Mouse (Mus musculus) limb, embryonic 12.5 days (tissue): ENCODE measurements around the gene Gnptg. TPM values are rescaled to one million over a fixed set of nuclear protein-coding genes. Genes with fewer than 3 reads are reported as not detected.
A peak's percentile ranks its signal among the peaks of the same experiment; 100 is the strongest.

Experiments
- ATAC-seq: fragments of 200-750 bp; cut with Nextera tagmentation; 2 replicates; pipeline ENCODE4 v1.8.0; 2017; ENCODE audit warnings: low read depth, moderate TSS enrichment; ENCODE audit not compliant: insufficient number of reproducible peaks, insufficient read depth, low FRiP score, low TSS enrichment
- H3K27ac ChIP-seq: fragments of 300-500 bp; sonication (generic); 2 replicates; pipeline ENCODE4 v1.5.1; 2016; ENCODE audit warnings: mild to moderate bottlenecking, moderate library complexity
- H3K27me3 ChIP-seq: fragments of 300-500 bp; sonication (generic); 2 replicates; pipeline ENCODE4 v1.6.1; 2016; ENCODE audit warnings: mild to moderate bottlenecking, moderate library complexity
- H3K36me3 ChIP-seq: fragments of 300-500 bp; sonication (generic); 2 replicates; pipeline ENCODE4 v1.6.1; 2016; ENCODE audit warnings: mild to moderate bottlenecking, moderate library complexity
- H3K4me1 ChIP-seq: fragments of 300-500 bp; sonication (generic); replicated peaks from 2 replicates; pipeline ENCODE4 v1.6.1; 2016
- H3K4me2 ChIP-seq: fragments of 300-500 bp; sonication (generic); 2 replicates; pipeline ENCODE4 v1.6.1; 2016; ENCODE audit warnings: mild to moderate bottlenecking, moderate library complexity
- H3K4me3 ChIP-seq: fragments of 300-500 bp; sonication (generic); replicated peaks from 2 replicates; pipeline ENCODE4 v1.5.1; 2016; ENCODE audit warnings: mild to moderate bottlenecking
- H3K9ac ChIP-seq: fragments of 300-500 bp; sonication (generic); replicated peaks from 2 replicates; pipeline ENCODE4 v1.6.1; 2016; ENCODE audit warnings: mild to moderate bottlenecking, moderate library complexity
- H3K9me3 ChIP-seq: fragments of 300-500 bp; sonication (generic); 2 replicates; pipeline ENCODE4 v1.6.1; 2016; ENCODE audit warnings: mild to moderate bottlenecking, moderate library complexity
- WGBS: fragments of 180-500 bp; shearing (Covaris S2); methylation state at CpG from one replicate; pipeline ENCODE4 v1.1.7; 2016; 5-methylcytosine and 5-hydroxymethylcytosine counted together
- polyA plus RNA-seq: library from polyadenylated mRNA; unstranded; fragments of >200 nt; fragmentation: Nextera tagmentation; extraction: Ambion mirVana; gene quantifications from 2 replicates; pipeline ENCODE4 v1.2.1, GENCODE M21; 2016

Gnptg gene
- 30.4 and 34.0 TPM in 2 replicates for polyA plus RNA-seq

GRCm38 (mm10) chr17:25239695-25240636 is at the start of gene Gnptg, which contains the start of gene Tsr3:
Gnptg (minus strand) TSS chr17:25240124.
Tsr3 (plus strand) TSS chr17:25240170.
- no peaks in the 10 kb centered on the region for H3K27me3 ChIP-seq
- ATAC-seq = peak; percentile 68
- H3K9me3 ChIP-seq = no peaks in the 10 kb centered on the region
- peak within 1 kb of the TSS; percentile 91 for H3K4me2 ChIP-seq
- H3K9ac ChIP-seq = peak within 1 kb of the TSS; percentile 97
- H3K27ac ChIP-seq = peak within 1 kb of the TSS; percentile 92
- peaks cover 57% of the 10 kb centered on the region for H3K36me3 ChIP-seq
- H3K4me3 ChIP-seq = peak within 1 kb of the TSS; percentile 100
- H3K4me1 ChIP-seq = peaks cover 18% of the 10 kb centered on the region
- under 1% methylated on average over 80 of the region's 80 CpGs for WGBS

- 10% methylated on average over 4 of the region's 4 CpGs for WGBS
Measured at GRCm38 (mm10) chr17:25288842-25289241, 48.9 kb upstream of the Gnptg start.

GRCm38 (mm10) chr17:25285033-25285432 is 45.1 kb upstream of the Gnptg start:
- Histone ChIP-seq H3K9ac (no peak overlapping the region), H3K27me3 (0 out of 2 replicates have a peak, but pooled peaks cover 3% of the 10 kb centered on the region), H3K4me2 (no peak overlapping the region), H3K27ac (no peak overlapping the region), H3K4me3 (no peak overlapping the region), H3K36me3 (no peaks in the 10 kb centered on the region), H3K4me1 (no peaks in the 10 kb centered on the region), H3K9me3 (0 out of 2 replicates have a peak, but pooled peaks cover 4% of the 10 kb centered on the region)
- WGBS = 24% methylated on average over 3 of the region's 3 CpGs
- ATAC-seq = no peak

More at GRCm38 (mm10) chr17:25288842-25289241, 48.9 kb upstream of the Gnptg start:
- Histone ChIP-seq H3K27me3 (0 out of 2 replicates have a peak, but pooled peaks cover 3% of the 10 kb centered on the region), H3K9me3 (0 out of 2 replicates have a peak, but pooled peaks cover under 1% of the 10 kb centered on the region), H3K4me2 (no peak overlapping the region), H3K36me3 (no peaks in the 10 kb centered on the region), H3K9ac (no peak overlapping the region), H3K4me1 (no peaks in the 10 kb centered on the region), H3K27ac (no peak overlapping the region), H3K4me3 (no peak overlapping the region)
- no peak for ATAC-seq

GRCm38 (mm10) chr17:25282133-25282532 is 42.2 kb upstream of the Gnptg start:
- H3K36me3 ChIP-seq = no peaks in the 10 kb centered on the region
- no peak overlapping the region for H3K9ac ChIP-seq
- H3K4me2 ChIP-seq = no peak overlapping the region
- ATAC-seq = no peak
- no peaks in the 10 kb centered on the region for H3K4me1 ChIP-seq
- H3K9me3 ChIP-seq = 0 out of 2 replicates have a peak, but pooled peaks cover 4% of the 10 kb centered on the region
- no peak overlapping the region for H3K27ac ChIP-seq
- 43% methylated on average over 11 of the region's 11 CpGs for WGBS
- H3K27me3 ChIP-seq = no peaks in the 10 kb centered on the region
- no peak overlapping the region for H3K4me3 ChIP-seq

GRCm38 (mm10) chr17:25275833-25276232 is 35.9 kb upstream of the Gnptg start:
- WGBS = 95% methylated on average over 3 of the region's 3 CpGs
- H3K4me1 ChIP-seq = peaks cover 21% of the 10 kb centered on the region
- no peak for ATAC-seq
- H3K36me3 ChIP-seq = peaks cover 2% of the 10 kb centered on the region; the same call in 1 of the 2 replicates
- H3K9me3 ChIP-seq = no peaks in the 10 kb centered on the region
- H3K4me2 ChIP-seq = no peak overlapping the region
- no peaks in the 10 kb centered on the region for H3K27me3 ChIP-seq
- H3K4me3 ChIP-seq = no peak overlapping the region
- no peak overlapping the region for H3K9ac ChIP-seq
- no peak overlapping the region for H3K27ac ChIP-seq

GRCm38 (mm10) chr17:25274571-25275346 is 34.8 kb upstream of the Gnptg start, which contains the start of gene Ube2i:
Ube2i (minus strand) TSS chr17:25274622.
- Histone ChIP-seq H3K4me1 (peaks cover 28% of the 10 kb centered on the region), H3K9me3 (no peaks in the 10 kb centered on the region), H3K4me2 (peak within 1 kb of the TSS; percentile 97), H3K4me3 (peak within 1 kb of the TSS; percentile 97), H3K27ac (peak within 1 kb of the TSS; percentile 99), H3K9ac (peak within 1 kb of the TSS; percentile 98), H3K27me3 (no peaks in the 10 kb centered on the region), H3K36me3 (peaks cover 12% of the 10 kb centered on the region)
- no peak for ATAC-seq
- 81% methylated on average over 9 of the region's 9 CpGs for WGBS

- Histone ChIP-seq H3K4me3 (peak overlapping the region; percentile 97), H3K4me2 (peak overlapping the region; percentile 97), H3K27ac (peak overlapping the region; percentile 99), H3K9ac (peak overlapping the region; percentile 98), H3K27me3 (no peaks in the 10 kb centered on the region), H3K4me1 (peaks cover 28% of the 10 kb centered on the region), H3K9me3 (no peaks in the 10 kb centered on the region), H3K36me3 (peaks cover 21% of the 10 kb centered on the region)
- ATAC-seq = peak; percentile 84
- WGBS = under 1% methylated on average over 45 of the region's 45 CpGs
Measured at GRCm38 (mm10) chr17:25273706-25274501, 34.0 kb upstream of the Gnptg start.

- H3K9me3 ChIP-seq = no peaks in the 10 kb centered on the region
- H3K27ac ChIP-seq = peak overlapping the region; percentile 99
- peak overlapping the region; percentile 97 for H3K4me3 ChIP-seq
- peaks cover 28% of the 10 kb centered on the region for H3K4me1 ChIP-seq
- ATAC-seq = peak; percentile 91
- peak overlapping the region; percentile 97 for H3K4me2 ChIP-seq
- no peaks in the 10 kb centered on the region for H3K27me3 ChIP-seq
- under 1% methylated on average over 91 of the region's 92 CpGs for WGBS
- peaks cover 29% of the 10 kb centered on the region for H3K36me3 ChIP-seq
- H3K9ac ChIP-seq = peak overlapping the region; percentile 98
Measured at GRCm38 (mm10) chr17:25272951-25273705, 33.2 kb upstream of the Gnptg start.

- Histone ChIP-seq H3K9me3 (no peaks in the 10 kb centered on the region), H3K9ac (peak overlapping the region; percentile 98), H3K27ac (peak overlapping the region; percentile 99), H3K4me3 (peak overlapping the region; percentile 97), H3K27me3 (no peaks in the 10 kb centered on the region), H3K4me1 (peaks cover 28% of the 10 kb centered on the region), H3K36me3 (peaks cover 37% of the 10 kb centered on the region), H3K4me2 (peak overlapping the region; percentile 97)
- under 1% methylated on average over 10 of the region's 10 CpGs for WGBS
- no peak for ATAC-seq
Measured at GRCm38 (mm10) chr17:25272326-25272725, 32.4 kb upstream of the Gnptg start.
